Mouse (Mus musculus) liver, postnatal 0 days (tissue): ENCODE measurements around the gene Arhgdig.

Source experiments
- CTCF ChIP-seq: sonication (generic); IDR thresholded peaks from 2 replicates; pipeline ENCODE4 v1.5.1; 2016; ENCODE audit warnings: antibody characterized with exemption, low read depth
- EP300 ChIP-seq: IDR thresholded peaks from 2 replicates; pipeline ENCODE4 v1.6.1; 2016; ENCODE audit warnings: antibody characterized with exemption, low read depth, mild to moderate bottlenecking

DNA sequence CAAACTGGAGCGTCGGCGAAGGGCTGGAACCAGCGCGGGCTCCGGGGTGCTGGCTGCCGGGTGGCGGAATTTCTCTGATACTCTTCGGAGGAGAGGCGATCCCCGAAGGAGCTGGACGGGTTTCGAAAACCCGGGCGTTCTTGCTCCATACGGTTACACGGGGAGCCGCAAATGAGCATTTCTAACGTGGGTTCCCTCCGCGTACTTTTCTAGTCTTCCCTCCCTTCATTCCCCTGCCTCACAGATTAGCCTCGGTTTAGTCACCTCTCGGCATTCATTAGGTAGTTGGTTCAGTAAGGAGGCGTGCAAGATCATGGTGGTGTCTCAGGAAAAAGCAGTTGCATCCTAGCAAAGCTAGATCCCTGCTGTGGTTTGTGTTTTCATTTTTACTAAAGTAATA is 45.8 kb upstream of the Arhgdig start:
- TF ChIP-seq EP300 (no peak), CTCF (no peak)
